Mouse (Mus musculus) intestine, embryonic 15.5 days (tissue): ENCODE data around the gene Nav2. TPM values are rescaled to one million over a fixed set of nuclear protein-coding genes. Genes with fewer than 3 reads are reported as not detected.

Experiments used
- ATAC-seq: fragments of 200-750 bp; cut with Nextera tagmentation; 2 replicates; pipeline ENCODE4 v1.8.0; 2017; ENCODE audit warnings: moderate TSS enrichment, moderate library complexity
- H3K27ac ChIP-seq: fragments of 300-500 bp; sonication (generic); 2 replicates; pipeline ENCODE4 v1.5.1; 2015; ENCODE audit warnings: mild to moderate bottlenecking, inconsistent platforms
- H3K27me3 ChIP-seq: fragments of 300-500 bp; sonication (generic); replicated peaks from 2 replicates; pipeline ENCODE4 v1.6.1; 2015; ENCODE audit warnings: inconsistent platforms
- H3K36me3 ChIP-seq: fragments of 300-500 bp; sonication (generic); 2 replicates; pipeline ENCODE4 v1.6.1; 2015; ENCODE audit warnings: inconsistent platforms
- H3K4me1 ChIP-seq: fragments of 300-500 bp; sonication (generic); replicated peaks from 2 replicates; pipeline ENCODE4 v1.6.1; 2015; ENCODE audit warnings: inconsistent platforms
- H3K4me2 ChIP-seq: fragments of 300-500 bp; sonication (generic); replicated peaks from 2 replicates; pipeline ENCODE4 v1.6.1; 2015; ENCODE audit warnings: mild to moderate bottlenecking, inconsistent platforms
- H3K4me3 ChIP-seq: fragments of 300-500 bp; sonication (generic); replicated peaks from 2 replicates; pipeline ENCODE4 v1.5.1; 2015; ENCODE audit warnings: inconsistent platforms
- H3K9ac ChIP-seq: fragments of 300-500 bp; sonication (generic); 2 replicates; pipeline ENCODE4 v1.6.1; 2015; ENCODE audit warnings: inconsistent platforms
- H3K9me3 ChIP-seq: fragments of 300-500 bp; sonication (generic); 2 replicates; pipeline ENCODE4 v1.6.1; 2016; ENCODE audit warnings: inconsistent platforms
- WGBS: fragments of 180-500 bp; shearing (Covaris S2); methylation state at CpG from one replicate; pipeline ENCODE4 v1.1.7; 2015; 5-methylcytosine and 5-hydroxymethylcytosine counted together
- polyA plus RNA-seq: library from polyadenylated mRNA; unstranded; fragments of >200 nt; fragmentation: Nextera tagmentation; extraction: Ambion mirVana; gene quantifications from 2 replicates; pipeline ENCODE4 v1.2.1, GENCODE M21; 2015

The Nav2 gene
- polyA plus RNA-seq, 1 experiment from 2014 or later, result 17.7 TPM

DNA sequence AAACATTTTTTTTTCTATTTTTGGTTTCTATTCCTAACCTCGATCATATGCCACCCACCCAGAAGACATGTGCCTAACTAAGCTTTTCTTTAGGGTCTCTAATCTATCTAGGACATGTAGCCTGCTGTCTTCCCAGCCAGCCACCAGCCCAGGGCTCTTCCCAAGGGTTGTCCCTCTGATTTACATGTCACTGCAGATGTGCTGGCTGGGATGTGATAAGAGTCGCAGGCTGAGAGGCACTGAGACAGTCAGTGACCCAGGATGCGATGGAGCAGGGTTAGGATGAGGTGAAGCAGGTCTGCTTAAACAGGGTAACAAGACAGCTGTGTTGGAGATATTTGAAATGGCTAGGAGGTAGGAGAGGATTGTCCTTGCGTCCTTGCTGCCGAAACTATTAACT lies 401.2 kb downstream of the Nav2 start:
- H3K36me3 ChIP-seq, result 0 out of 2 replicates have a peak, but pooled peaks cover 2% of the 10 kb centered on the region
- no peak overlapping the region for H3K4me2 ChIP-seq
- H3K27me3 ChIP-seq, result no peaks in the 10 kb centered on the region
- H3K9me3 ChIP-seq, result no peaks in the 10 kb centered on the region
- H3K27ac ChIP-seq, result no peak overlapping the region
- ATAC-seq, result no peak
- no peak overlapping the region for H3K4me3 ChIP-seq
- H3K9ac ChIP-seq, result no peak overlapping the region
- peaks cover 8% of the 10 kb centered on the region for H3K4me1 ChIP-seq
- WGBS, result 73% methylated on average over 5 of the region's 5 CpGs

- Histone ChIP-seq H3K4me2 (no peak overlapping the region), H3K36me3 (no peaks in the 10 kb centered on the region), H3K27me3 (no peaks in the 10 kb centered on the region), H3K4me1 (peaks cover 27% of the 10 kb centered on the region), H3K4me3 (no peak overlapping the region), H3K9me3 (no peaks in the 10 kb centered on the region), H3K9ac (no peak overlapping the region), H3K27ac (no peak overlapping the region)
- 51% methylated on average over 7 of the region's 7 CpGs for WGBS
- no peak for ATAC-seq
Observed at GRCm38 (mm10) chr7:49313945-49314344, 405.4 kb downstream of the Nav2 start.

GRCm38 (mm10) chr7:49315033-49315432 lies 406.5 kb downstream of the Nav2 start:
- ATAC-seq, result no peak
- no peak overlapping the region for H3K27ac ChIP-seq
- H3K27me3 ChIP-seq, result no peaks in the 10 kb centered on the region
- H3K9me3 ChIP-seq, result no peaks in the 10 kb centered on the region
- WGBS, result 60% methylated on average over 3 of the region's 3 CpGs
- no peak overlapping the region for H3K4me2 ChIP-seq
- H3K36me3 ChIP-seq, result no peaks in the 10 kb centered on the region
- H3K4me3 ChIP-seq, result no peak overlapping the region
- H3K9ac ChIP-seq, result no peak overlapping the region
- H3K4me1 ChIP-seq, result peaks cover 33% of the 10 kb centered on the region

DNA sequence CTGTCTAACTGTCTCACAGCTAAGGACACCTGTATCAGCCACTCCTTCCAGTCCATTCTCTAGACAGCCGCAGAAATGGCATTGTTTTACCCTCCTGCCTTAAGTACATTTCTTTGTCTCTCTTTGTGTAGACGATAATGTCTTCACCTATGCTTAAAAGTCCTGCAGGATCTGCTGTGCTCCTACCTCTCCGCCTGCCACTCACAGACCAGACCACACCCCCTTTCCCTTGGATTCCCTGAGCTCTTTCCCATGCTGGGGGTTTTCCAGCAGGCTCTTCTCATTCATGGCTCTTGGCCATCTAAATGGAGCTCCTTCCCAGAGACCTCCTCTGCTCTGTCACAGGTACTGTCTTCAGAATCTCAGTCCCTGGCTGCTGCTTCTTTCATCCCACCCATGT lies 408.1 kb downstream of the Nav2 start:
- H3K9ac ChIP-seq, result no peak overlapping the region
- no peak overlapping the region for H3K4me2 ChIP-seq
- ATAC-seq, result 0 out of 2 replicates have a peak, but pooled peaks have one; percentile 18
- WGBS, result 74% methylated on average over 3 of the region's 3 CpGs
- 0 out of 2 replicates have a peak overlapping the region, but pooled peaks have one; percentile 23 for H3K27ac ChIP-seq
- H3K27me3 ChIP-seq, result no peaks in the 10 kb centered on the region
- H3K4me1 ChIP-seq, result peaks cover 47% of the 10 kb centered on the region
- no peak overlapping the region for H3K4me3 ChIP-seq
- H3K36me3 ChIP-seq, result no peaks in the 10 kb centered on the region
- H3K9me3 ChIP-seq, result no peaks in the 10 kb centered on the region

GRCm38 (mm10) chr7:49318183-49318897 lies 409.8 kb downstream of the Nav2 start:
- H3K36me3 ChIP-seq, result no peaks in the 10 kb centered on the region
- H3K27ac ChIP-seq, result peak overlapping the region; percentile 87
- H3K27me3 ChIP-seq, result no peaks in the 10 kb centered on the region
- H3K4me3 ChIP-seq, result no peak overlapping the region
- no peak overlapping the region for H3K9ac ChIP-seq
- H3K4me2 ChIP-seq, result peak overlapping the region; percentile 38
- peaks cover 47% of the 10 kb centered on the region for H3K4me1 ChIP-seq
- ATAC-seq, result peak; percentile 70
- WGBS, result 54% methylated on average over 15 of the region's 15 CpGs
- H3K9me3 ChIP-seq, result no peaks in the 10 kb centered on the region

- Histone ChIP-seq H3K4me2 (no peak overlapping the region; the same call in 1 of the 2 replicates), H3K36me3 (no peaks in the 10 kb centered on the region), H3K4me3 (no peak overlapping the region), H3K27me3 (no peaks in the 10 kb centered on the region), H3K27ac (0 out of 2 replicates have a peak overlapping the region, but pooled peaks have one; percentile 87), H3K9ac (no peak overlapping the region), H3K4me1 (peaks cover 45% of the 10 kb centered on the region), H3K9me3 (no peaks in the 10 kb centered on the region)
- no peak for ATAC-seq
- WGBS, result 64% methylated on average over 8 of the region's 8 CpGs
Observed at GRCm38 (mm10) chr7:49318898-49319293, 410.4 kb downstream of the Nav2 start.

DNA sequence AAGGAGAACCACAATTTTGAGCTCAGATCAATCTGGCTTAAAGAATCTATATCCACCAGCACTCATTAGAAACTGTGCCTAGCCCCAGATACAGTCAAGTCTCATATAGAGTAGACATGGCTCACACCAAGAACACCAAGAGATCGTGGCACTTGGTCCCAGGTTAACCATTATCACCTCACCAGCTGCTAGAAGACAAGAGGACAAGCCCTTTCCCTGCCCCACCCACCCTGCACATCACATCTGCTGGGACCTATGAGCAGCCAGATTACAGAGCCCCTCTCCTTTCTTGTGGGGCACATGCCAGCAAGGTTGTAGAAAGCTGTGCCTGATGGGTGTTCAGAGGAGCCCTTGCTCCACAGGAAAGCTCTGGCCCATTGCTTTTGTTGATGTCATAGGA lies 411.5 kb downstream of the Nav2 start:
- Histone ChIP-seq H3K27me3 (no peaks in the 10 kb centered on the region), H3K36me3 (no peaks in the 10 kb centered on the region), H3K27ac (no peak overlapping the region), H3K9ac (no peak overlapping the region), H3K9me3 (no peaks in the 10 kb centered on the region), H3K4me3 (no peak overlapping the region), H3K4me1 (peaks cover 44% of the 10 kb centered on the region), H3K4me2 (no peak overlapping the region)
- no peak for ATAC-seq
- WGBS, result 67% methylated on average over 1 of the region's 1 CpGs

GRCm38 (mm10) chr7:49321124-49321531 lies 412.6 kb downstream of the Nav2 start:
- Histone ChIP-seq H3K4me3 (no peak overlapping the region), H3K9ac (no peak overlapping the region), H3K36me3 (no peaks in the 10 kb centered on the region), H3K9me3 (no peaks in the 10 kb centered on the region), H3K27me3 (no peaks in the 10 kb centered on the region), H3K4me1 (peaks cover 47% of the 10 kb centered on the region), H3K4me2 (no peak overlapping the region), H3K27ac (peak overlapping the region; percentile 70)
- peak; percentile 49 for ATAC-seq
- 45% methylated on average over 8 of the region's 8 CpGs for whole genome bisulfite sequencing

DNA sequence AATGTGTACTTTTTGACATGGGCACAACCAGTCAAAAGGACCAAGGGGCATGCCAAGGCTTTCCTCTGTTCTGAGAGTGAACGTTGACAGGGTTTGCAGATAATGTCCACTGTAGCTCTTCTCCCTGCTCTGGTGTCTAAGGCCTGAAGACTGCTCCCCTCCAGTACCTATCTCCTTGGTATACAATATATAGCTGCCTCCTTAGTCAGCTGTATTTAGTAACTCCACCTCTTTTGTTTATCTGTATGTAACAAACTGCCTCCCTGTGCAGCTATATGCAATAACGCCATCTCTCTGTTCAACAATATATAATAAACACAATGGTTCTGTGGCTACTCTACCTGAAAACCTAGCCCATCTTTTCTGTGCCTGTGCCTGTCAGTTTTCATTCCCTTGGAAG lies 413.7 kb downstream of the Nav2 start:
- no peaks in the 10 kb centered on the region for H3K27me3 ChIP-seq
- peaks cover 43% of the 10 kb centered on the region for H3K4me1 ChIP-seq
- no peak for ATAC-seq
- H3K4me3 ChIP-seq, result no peak overlapping the region
- no peaks in the 10 kb centered on the region for H3K36me3 ChIP-seq
- H3K9ac ChIP-seq, result no peak overlapping the region
- WGBS, result 87% methylated on average over 2 of the region's 2 CpGs
- no peaks in the 10 kb centered on the region for H3K9me3 ChIP-seq
- H3K4me2 ChIP-seq, result no peak overlapping the region
- no peak overlapping the region for H3K27ac ChIP-seq

GRCm38 (mm10) chr7:49324575-49324974 lies 416.1 kb downstream of the Nav2 start:
- Histone ChIP-seq H3K9me3 (no peaks in the 10 kb centered on the region), H3K4me2 (no peak overlapping the region), H3K27me3 (no peaks in the 10 kb centered on the region), H3K27ac (no peak overlapping the region), H3K4me1 (peaks cover 27% of the 10 kb centered on the region), H3K9ac (no peak overlapping the region), H3K4me3 (no peak overlapping the region), H3K36me3 (no peaks in the 10 kb centered on the region)
- no peak for ATAC-seq
- 91% methylated on average over 2 of the region's 2 CpGs for WGBS

GRCm38 (mm10) chr7:49326136-49326722 lies 417.7 kb downstream of the Nav2 start:
- Histone ChIP-seq H3K9me3 (no peaks in the 10 kb centered on the region), H3K36me3 (no peaks in the 10 kb centered on the region), H3K4me2 (no peak overlapping the region), H3K27me3 (no peaks in the 10 kb centered on the region), H3K9ac (no peak overlapping the region), H3K4me1 (peaks cover 11% of the 10 kb centered on the region), H3K4me3 (no peak overlapping the region), H3K27ac (no peak overlapping the region)
- 63% methylated on average over 5 of the region's 5 CpGs for WGBS
- no peak for ATAC-seq

DNA sequence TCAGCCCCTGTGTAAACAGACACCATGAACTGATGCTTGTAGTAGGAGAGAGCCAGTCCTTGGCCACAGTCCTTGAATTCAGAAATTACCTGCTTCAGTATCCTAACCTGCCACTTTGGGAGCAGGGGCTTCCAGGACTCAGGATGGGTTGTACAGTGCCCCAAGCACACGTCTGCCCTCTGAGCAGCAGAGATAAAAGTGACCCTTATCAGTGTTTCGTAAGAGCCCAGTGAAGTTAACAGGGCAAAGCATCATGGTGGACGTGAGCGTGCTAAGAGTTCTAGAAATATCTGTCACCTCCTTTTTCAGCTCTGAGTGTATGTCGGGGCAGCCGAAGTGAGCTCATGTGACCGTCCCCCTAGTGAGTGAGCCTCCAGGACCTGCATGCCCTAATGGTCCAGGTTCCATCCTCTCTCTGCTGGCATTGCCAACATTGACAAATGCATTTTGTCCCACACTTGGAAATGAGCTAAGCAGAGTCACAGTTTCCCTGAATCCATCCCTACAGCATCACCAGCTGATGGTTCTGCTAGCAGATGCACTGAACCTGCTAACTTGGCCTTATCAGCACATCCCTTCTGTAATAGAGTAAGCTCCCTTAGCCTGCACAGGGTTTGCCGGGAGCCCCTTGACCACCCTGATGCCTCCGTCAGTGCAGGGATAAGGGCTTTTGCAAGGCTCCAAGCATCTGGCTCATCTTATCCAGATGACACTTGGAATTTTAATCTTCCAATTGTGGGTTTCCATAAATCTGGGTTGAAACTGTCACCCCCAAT lies 418.6 kb downstream of the Nav2 start:
- Histone ChIP-seq H3K4me1 (peaks cover 14% of the 10 kb centered on the region), H3K36me3 (no peaks in the 10 kb centered on the region), H3K4me2 (no peak overlapping the region), H3K9ac (no peak overlapping the region), H3K27me3 (no peaks in the 10 kb centered on the region), H3K4me3 (no peak overlapping the region), H3K27ac (no peak overlapping the region), H3K9me3 (no peaks in the 10 kb centered on the region)
- 72% methylated on average over 9 of the region's 9 CpGs for WGBS
- peak; percentile 44; the same call in 1 of the 2 replicates for ATAC-seq
